In the genomic region with DNA sequence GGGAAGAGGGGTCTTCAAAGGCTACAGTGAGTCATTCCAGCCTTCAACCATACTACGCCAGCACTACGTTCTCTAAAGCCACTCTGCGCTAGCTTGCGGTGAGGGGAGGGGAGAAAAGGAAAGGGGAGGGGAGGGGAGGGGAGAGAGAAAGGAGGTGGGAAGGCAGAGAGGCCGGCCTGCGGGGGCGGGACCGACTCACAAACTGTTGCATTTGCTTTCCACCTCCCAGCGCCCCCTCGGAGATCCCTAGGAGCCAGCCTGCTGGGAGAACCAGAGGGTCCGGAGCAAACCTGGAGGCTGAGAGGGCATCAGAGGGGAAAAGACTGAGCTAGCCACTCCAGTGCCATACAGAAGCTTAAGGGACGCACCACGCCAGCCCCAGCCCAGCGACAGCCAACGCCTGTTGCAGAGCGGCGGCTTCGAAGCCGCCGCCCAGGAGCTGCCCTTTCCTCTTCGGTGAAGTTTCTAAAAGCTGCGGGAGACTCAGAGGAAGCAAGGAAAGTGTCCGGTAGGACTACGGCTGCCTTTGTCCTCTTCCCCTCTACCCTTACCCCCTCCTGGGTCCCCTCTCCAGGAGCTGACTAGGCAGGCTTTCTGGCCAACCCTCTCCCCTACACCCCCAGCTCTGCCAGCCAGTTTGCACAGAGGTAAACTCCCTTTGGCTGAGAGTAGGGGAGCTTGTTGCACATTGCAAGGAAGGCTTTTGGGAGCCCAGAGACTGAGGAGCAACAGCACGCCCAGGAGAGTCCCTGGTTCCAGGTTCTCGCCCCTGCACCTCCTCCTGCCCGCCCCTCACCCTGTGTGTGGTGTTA, we compare ENCODE assay signal across 10 mouse cellular contexts. TPM values are rescaled to one million over a fixed set of nuclear protein-coding genes. Genes with fewer than 3 reads are reported as not detected.
A peak's percentile ranks its signal among the peaks of the same experiment; 100 is the strongest.
DNase-seq lines count a peak whose midpoint lies in the region; ATAC-seq and TF ChIP-seq lines count a peak whose summit lies in the region.
"Had no signal": no experiment of that assay in that cellular context is flagged by ENCODE, and none has a peak within 500 bp of the region (broad histone marks: within the 10 kb centered on the region; RNA-seq: fewer than 3 reads in every experiment).

A gene (plus strand): TSS at position 239 of the 812 bp plus-strand sequence.

- H3K9me3 ChIP-seq in intestine, postnatal 0 days (ENCODE audit: control insufficient read depth), result no peaks in the 10 kb centered on the region
- H3K9me3 ChIP-seq in liver, embryonic 15.5 days (replicated peaks), result no peaks in the 10 kb centered on the region
- H3K9me3 ChIP-seq in neural tube, embryonic 12.5 days, result no peaks in the 10 kb centered on the region

- H3K4me2 ChIP-seq in intestine, postnatal 0 days (replicated peaks; ENCODE audit: low read depth), result peak within 1 kb of the TSS; percentile 58
- peak within 1 kb of the TSS; percentile 32 for H3K4me2 ChIP-seq in liver, embryonic 15.5 days
- H3K4me2 ChIP-seq in neural tube, embryonic 12.5 days (replicated peaks), result peak within 1 kb of the TSS; percentile 66

- H3K27ac ChIP-seq in intestine, postnatal 0 days (ENCODE audit: low read depth, low read length), result no peak within 1 kb of the TSS
- no peak within 1 kb of the TSS for H3K27ac ChIP-seq in liver, embryonic 15.5 days (replicated peaks)
- H3K27ac ChIP-seq in neural tube, embryonic 12.5 days, result no peak within 1 kb of the TSS
- H3K27ac ChIP-seq: macrophage had no signal

- intact Hi-C loops in left cerebral cortex, postnatal 25 days (cut with DNase I), result no loop called here

- TF ChIP-seq CTCF in intestine, postnatal 0 days (IDR thresholded peaks at IDR 0.05; ENCODE audit: low read depth), result no peak

- 7% methylated on average over 27 of the region's 27 CpGs for WGBS in intestine, postnatal 0 days
- WGBS in liver, embryonic 15.5 days (ENCODE audit: insufficient replicate concordance), result 16% methylated on average over 23 of the region's 27 CpGs
- 23% methylated on average over 26 of the region's 27 CpGs for WGBS in neural tube, embryonic 12.5 days

- H3K36me3 ChIP-seq in intestine, postnatal 0 days (ENCODE audit: control insufficient read depth, insufficient read depth), result no peaks in the 10 kb centered on the region
- H3K36me3 ChIP-seq in liver, embryonic 15.5 days (replicated peaks), result no peaks in the 10 kb centered on the region
- no peaks in the 10 kb centered on the region for H3K36me3 ChIP-seq in neural tube, embryonic 12.5 days

- H3K9ac ChIP-seq in intestine, postnatal 0 days (ENCODE audit: low read depth, low read length), result no peak within 1 kb of the TSS
- no peak within 1 kb of the TSS for H3K9ac ChIP-seq in liver, embryonic 15.5 days
- no peak within 1 kb of the TSS for H3K9ac ChIP-seq in neural tube, embryonic 12.5 days

- H3K27me3 ChIP-seq in intestine, postnatal 0 days (replicated peaks; ENCODE audit: control insufficient read depth, insufficient read depth, low read length), result peaks cover 15% of the 10 kb centered on the region
- H3K27me3 ChIP-seq in liver, embryonic 15.5 days, result peaks cover 48% of the 10 kb centered on the region
- peaks cover 40% of the 10 kb centered on the region for H3K27me3 ChIP-seq in neural tube, embryonic 12.5 days (replicated peaks)

- no peaks in the 10 kb centered on the region for H3K4me1 ChIP-seq in intestine, postnatal 0 days (replicated peaks; ENCODE audit: control insufficient read depth, insufficient read depth, low read length)
- no peaks in the 10 kb centered on the region for H3K4me1 ChIP-seq in liver, embryonic 15.5 days (replicated peaks)
- no peaks in the 10 kb centered on the region for H3K4me1 ChIP-seq in neural tube, embryonic 12.5 days

- peak within 1 kb of the TSS; percentile 24 for H3K4me3 ChIP-seq in intestine, postnatal 0 days (ENCODE audit: low read depth, low read length)
- no peak within 1 kb of the TSS for H3K4me3 ChIP-seq in liver, embryonic 15.5 days (replicated peaks)
- peak within 1 kb of the TSS; percentile 34 for H3K4me3 ChIP-seq in neural tube, embryonic 12.5 days

- ATAC-seq in intestine, postnatal 0 days, result no peak
- no peak for ATAC-seq in liver, embryonic 15.5 days (ENCODE audit: insufficient read depth)
- peak; percentile 31 for ATAC-seq in neural tube, embryonic 12.5 days (ENCODE audit: low FRiP score, low read depth)
- ATAC-seq in frontal cortex, adult (ENCODE audit: low TSS enrichment), result no peak
- ATAC-seq: Patski had no signal

- DNase-seq in left cerebral cortex, postnatal 25 days (ENCODE audit: low spot score in 2 of 2), result no peak
- DNase-seq in left cerebral cortex, adult 9 months (ENCODE audit: low spot score in 2 of 2), result no peak
- DNase-seq in embryo, embryonic 10.5 days (ENCODE audit: low spot score), result peak; percentile 47
- DNase-seq in heart, adult 8-10 months (ENCODE audit: low spot score), result peak; percentile 21

RNA-seq across cellular contexts. Expression of the gene that starts here (rescaled TPM):
- total RNA-seq in left cerebral cortex, postnatal 25 days (2021), result 10 to 100 TPM; 11.2 to 13.1 TPM
- 1 to 10 TPM; 2.6 to 3.8 (median 3.0) TPM for total RNA-seq in heart, adult 8-10 months (2022)
- 0.08 and 0.10 TPM in 2 replicates for polyA plus RNA-seq in intestine, postnatal 0 days (2015; fragmentation: Nextera tagmentation; extraction: Ambion mirVana)
- polyA plus RNA-seq in liver, embryonic 15.5 days (2015; fragmentation: Nextera tagmentation; extraction: Ambion mirVana), result 0.02 TPM in 2 replicates
- polyA plus RNA-seq in neural tube, embryonic 12.5 days (2016; fragmentation: Nextera tagmentation; extraction: Ambion mirVana), result 0.04 and 0.14 TPM in 2 replicates
- polyA plus RNA-seq: macrophage, Patski had no signal

Comparison
In these comparisons a context has a peak if more than half of its experiments do, and no peak if none do; other contexts are left out.
1. Peak in ATAC-seq, H3K4me3 ChIP-seq and H3K4me2 ChIP-seq in neural tube, embryonic 12.5 days; RNA of the gene not detected or under 1 TPM.
2. DNase-seq: peak in embryo, embryonic 10.5 days (single experiment) and heart, adult 8-10 months (single experiment); none in left cerebral cortex, postnatal 25 days (0 of 2) and left cerebral cortex, adult 9 months (0 of 2).
3. Peak in every context shown above with its lines, with median percentiles within 50 percentile points of each other: H3K4me2 ChIP-seq.